Mouse (Mus musculus): ENCODE measurements at regions not wholly inside any gene's neighbourhood (a gene's known extent, or its start where the extent isn't known, plus 50 kb on each side); places are given as distances from the start of the nearest gene placed in this dataset.

DNA sequence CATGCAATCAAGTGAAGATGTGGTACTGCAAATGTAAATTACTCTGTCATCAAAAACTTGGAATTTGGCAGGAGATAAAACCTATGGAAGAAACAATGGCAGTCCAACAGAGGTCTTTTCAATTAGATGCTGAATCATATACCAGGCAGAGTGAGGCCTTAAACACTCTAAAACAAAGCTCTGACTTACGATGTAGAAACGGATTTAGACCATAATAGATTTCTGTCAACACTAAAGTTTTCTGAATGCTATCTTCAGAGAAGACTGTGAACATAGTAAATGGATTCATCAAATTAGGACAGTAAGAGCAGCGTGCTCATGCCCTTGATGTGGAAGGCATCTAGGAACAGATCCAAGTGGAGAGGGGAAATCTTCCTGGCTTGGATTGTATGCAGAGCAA lies 259.8 kb upstream of the Negr1 start:
- ATAC-seq (ENCODE audit: insufficient number of reproducible peaks, low FRiP score, low TSS enrichment, low read depth): no peak
- Histone ChIP-seq H3K9me3 (ENCODE audit: control insufficient read depth, low read length) (no peaks in the 10 kb centered on the region), H3K27ac (replicated peaks; ENCODE audit: low read depth, low read length) (no peak overlapping the region), H3K9ac (ENCODE audit: low read length) (no peak overlapping the region), H3K4me3 (ENCODE audit: low read depth, low read length) (no peak overlapping the region), H3K4me2 (ENCODE audit: low read depth, severe bottlenecking) (no peak overlapping the region), H3K4me1 (ENCODE audit: control insufficient read depth, insufficient read depth, low read length) (no peaks in the 10 kb centered on the region), H3K27me3 (ENCODE audit: control insufficient read depth, insufficient read depth, low read length) (no peaks in the 10 kb centered on the region), H3K36me3 (ENCODE audit: control insufficient read depth, insufficient read depth, low read length) (no peaks in the 10 kb centered on the region)
- DNase-seq (ENCODE audit: low spot score): no peak
- WGBS: 84% methylated on average over 3 of the region's 3 CpGs

DNA sequence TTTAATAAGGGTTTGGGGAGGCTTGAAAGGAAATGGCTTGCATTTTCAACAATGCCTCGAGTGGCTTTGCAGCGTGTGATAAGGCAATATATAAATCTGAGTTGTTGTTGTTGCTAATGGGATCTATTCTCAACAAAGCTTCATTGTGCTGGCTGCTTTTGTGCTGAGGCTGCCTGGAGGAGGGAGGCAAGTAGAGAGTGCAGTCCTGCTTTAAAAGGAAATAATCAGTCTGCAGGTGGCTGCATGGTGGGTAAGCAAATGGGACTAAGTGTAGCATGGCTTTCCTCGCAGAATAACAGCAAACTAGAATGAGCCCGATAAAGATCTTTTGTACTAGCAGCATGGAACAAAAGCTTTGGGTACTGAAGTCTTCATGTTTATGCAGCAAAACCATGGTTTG lies 257.4 kb upstream of the Negr1 start:
- WGBS: 70% methylated on average over 4 of the region's 4 CpGs
- Histone ChIP-seq H3K9ac (ENCODE audit: low read length) (no peak overlapping the region), H3K4me1 (ENCODE audit: control insufficient read depth, insufficient read depth, low read length) (no peaks in the 10 kb centered on the region), H3K36me3 (ENCODE audit: control insufficient read depth, insufficient read depth, low read length) (no peaks in the 10 kb centered on the region), H3K4me3 (ENCODE audit: low read depth, low read length) (no peak overlapping the region), H3K9me3 (ENCODE audit: control insufficient read depth, low read length) (no peaks in the 10 kb centered on the region), H3K27ac (replicated peaks; ENCODE audit: low read depth, low read length) (no peak overlapping the region), H3K27me3 (ENCODE audit: control insufficient read depth, insufficient read depth, low read length) (no peaks in the 10 kb centered on the region), H3K4me2 (ENCODE audit: low read depth, severe bottlenecking) (no peak overlapping the region)
- DNase-seq (ENCODE audit: low spot score): no peak
- no peak for ATAC-seq (ENCODE audit: insufficient number of reproducible peaks, low FRiP score, low TSS enrichment, low read depth)

DNA sequence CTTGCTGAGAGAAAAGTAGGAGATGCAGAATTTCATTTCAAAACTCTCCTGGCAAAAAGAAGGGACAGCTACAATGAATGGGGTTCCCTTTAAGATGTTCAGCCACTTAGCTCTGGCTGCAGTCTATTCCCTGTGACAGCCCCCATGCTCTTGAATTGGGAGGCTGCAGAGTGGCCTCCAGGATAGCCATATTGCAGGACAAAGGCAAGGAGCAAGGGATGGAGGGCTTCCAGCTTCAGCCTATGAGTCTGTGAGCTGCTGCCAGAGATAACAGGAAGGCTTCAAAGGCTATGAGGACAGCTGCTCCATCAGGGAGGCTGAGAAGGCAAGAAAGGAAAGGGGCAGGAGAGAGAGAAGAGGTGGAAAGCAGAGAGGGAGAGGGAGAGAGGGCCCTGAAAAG lies 256.5 kb upstream of the Negr1 start:
- ATAC-seq (ENCODE audit: insufficient number of reproducible peaks, low FRiP score, low TSS enrichment, low read depth) (no peak), DNase-seq (ENCODE audit: low spot score) (no peak)
- Histone ChIP-seq H3K4me1 (ENCODE audit: control insufficient read depth, insufficient read depth, low read length) (no peaks in the 10 kb centered on the region), H3K4me2 (ENCODE audit: low read depth, severe bottlenecking) (no peak overlapping the region), H3K9ac (ENCODE audit: low read length) (no peak overlapping the region), H3K36me3 (ENCODE audit: control insufficient read depth, insufficient read depth, low read length) (no peaks in the 10 kb centered on the region), H3K9me3 (ENCODE audit: control insufficient read depth, low read length) (no peaks in the 10 kb centered on the region), H3K27ac (replicated peaks; ENCODE audit: low read depth, low read length) (no peak overlapping the region), H3K4me3 (ENCODE audit: low read depth, low read length) (no peak overlapping the region), H3K27me3 (ENCODE audit: control insufficient read depth, insufficient read depth, low read length) (no peaks in the 10 kb centered on the region)

GRCm38 (mm10) chr3:156335033-156335793 lies 226.4 kb upstream of the Negr1 start:
- no peaks in the 10 kb centered on the region for H3K36me3 ChIP-seq (ENCODE audit: control insufficient read depth, insufficient read depth, low read length)
- H3K4me1 ChIP-seq (ENCODE audit: control insufficient read depth, insufficient read depth, low read length): no peaks in the 10 kb centered on the region
- no peaks in the 10 kb centered on the region for H3K27me3 ChIP-seq (ENCODE audit: control insufficient read depth, insufficient read depth, low read length)
- WGBS: 80% methylated on average over 6 of the region's 6 CpGs
- no peak overlapping the region for H3K9ac ChIP-seq (ENCODE audit: low read length)
- no peak overlapping the region for H3K4me2 ChIP-seq (ENCODE audit: low read depth, severe bottlenecking)
- DNase-seq (ENCODE audit: low spot score): no peak
- H3K27ac ChIP-seq (replicated peaks; ENCODE audit: low read depth, low read length): no peak overlapping the region
- no peak overlapping the region for H3K4me3 ChIP-seq (ENCODE audit: low read depth, low read length)
- no peaks in the 10 kb centered on the region for H3K9me3 ChIP-seq (ENCODE audit: control insufficient read depth, low read length)
- no peak for ATAC-seq (ENCODE audit: insufficient number of reproducible peaks, low FRiP score, low TSS enrichment, low read depth)

DNA sequence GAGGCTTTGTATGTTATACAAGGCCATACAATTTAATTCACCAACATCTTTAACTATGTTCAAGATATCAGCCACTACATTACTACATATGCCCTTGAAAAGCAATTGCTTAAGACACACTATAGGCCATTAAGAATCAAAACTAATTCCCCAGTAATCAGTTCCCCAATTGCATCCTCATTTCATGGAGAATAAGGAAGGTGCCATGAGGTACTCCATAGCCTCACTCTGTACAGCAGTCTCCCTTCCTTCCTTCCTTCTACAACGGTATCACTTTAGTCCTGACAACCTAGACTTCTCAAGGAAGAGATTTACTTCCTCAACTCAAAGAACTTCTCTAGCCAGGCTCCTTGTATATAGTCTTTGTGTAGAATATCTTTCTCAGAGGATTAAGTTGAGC lies 220.1 kb upstream of the Negr1 start:
- no peaks in the 10 kb centered on the region for H3K4me1 ChIP-seq (ENCODE audit: control insufficient read depth, insufficient read depth, low read length)
- no peaks in the 10 kb centered on the region for H3K27me3 ChIP-seq (ENCODE audit: control insufficient read depth, insufficient read depth, low read length)
- 85% methylated on average over 1 of the region's 1 CpGs for WGBS
- no peak for DNase-seq (ENCODE audit: low spot score)
- no peak for ATAC-seq (ENCODE audit: insufficient number of reproducible peaks, low FRiP score, low TSS enrichment, low read depth)
- no peaks in the 10 kb centered on the region for H3K36me3 ChIP-seq (ENCODE audit: control insufficient read depth, insufficient read depth, low read length)
- no peak overlapping the region for H3K4me3 ChIP-seq (ENCODE audit: low read depth, low read length)
- H3K9ac ChIP-seq (ENCODE audit: low read length): no peak overlapping the region
- H3K9me3 ChIP-seq (ENCODE audit: control insufficient read depth, low read length): no peaks in the 10 kb centered on the region
- no peak overlapping the region for H3K4me2 ChIP-seq (ENCODE audit: low read depth, severe bottlenecking)
- H3K27ac ChIP-seq (replicated peaks; ENCODE audit: low read depth, low read length): no peak overlapping the region

GRCm38 (mm10) chr3:156351727-156352126 lies 209.9 kb upstream of the Negr1 start:
- 63% methylated on average over 4 of the region's 4 CpGs for WGBS
- H3K27me3 ChIP-seq (ENCODE audit: control insufficient read depth, insufficient read depth, low read length): no peaks in the 10 kb centered on the region
- ATAC-seq (ENCODE audit: insufficient number of reproducible peaks, low FRiP score, low TSS enrichment, low read depth) (no peak), DNase-seq (ENCODE audit: low spot score) (no peak)
- H3K27ac ChIP-seq (replicated peaks; ENCODE audit: low read depth, low read length): no peak overlapping the region
- no peaks in the 10 kb centered on the region for H3K36me3 ChIP-seq (ENCODE audit: control insufficient read depth, insufficient read depth, low read length)
- H3K9ac ChIP-seq (ENCODE audit: low read length): no peak overlapping the region
- H3K4me1 ChIP-seq (ENCODE audit: control insufficient read depth, insufficient read depth, low read length): no peaks in the 10 kb centered on the region
- H3K4me3 ChIP-seq (ENCODE audit: low read depth, low read length): no peak overlapping the region
- no peak overlapping the region for H3K4me2 ChIP-seq (ENCODE audit: low read depth, severe bottlenecking)
- no peaks in the 10 kb centered on the region for H3K9me3 ChIP-seq (ENCODE audit: control insufficient read depth, low read length)

- no peaks in the 10 kb centered on the region for H3K4me1 ChIP-seq (ENCODE audit: control insufficient read depth, insufficient read depth, low read length)
- no peak overlapping the region for H3K4me2 ChIP-seq (ENCODE audit: low read depth, severe bottlenecking)
- no peak overlapping the region for H3K27ac ChIP-seq (replicated peaks; ENCODE audit: low read depth, low read length)
- H3K9ac ChIP-seq (ENCODE audit: low read length): no peak overlapping the region
- H3K27me3 ChIP-seq (ENCODE audit: control insufficient read depth, insufficient read depth, low read length): no peaks in the 10 kb centered on the region
- ATAC-seq (ENCODE audit: insufficient number of reproducible peaks, low FRiP score, low TSS enrichment, low read depth): no peak
- H3K36me3 ChIP-seq (ENCODE audit: control insufficient read depth, insufficient read depth, low read length): no peaks in the 10 kb centered on the region
- DNase-seq (ENCODE audit: low spot score): no peak
- no peak overlapping the region for H3K4me3 ChIP-seq (ENCODE audit: low read depth, low read length)
- WGBS: 50% methylated on average over 3 of the region's 3 CpGs
- no peaks in the 10 kb centered on the region for H3K9me3 ChIP-seq (ENCODE audit: control insufficient read depth, low read length)
Observed at GRCm38 (mm10) chr3:156353430-156353829, 208.2 kb upstream of the Negr1 start.

DNA sequence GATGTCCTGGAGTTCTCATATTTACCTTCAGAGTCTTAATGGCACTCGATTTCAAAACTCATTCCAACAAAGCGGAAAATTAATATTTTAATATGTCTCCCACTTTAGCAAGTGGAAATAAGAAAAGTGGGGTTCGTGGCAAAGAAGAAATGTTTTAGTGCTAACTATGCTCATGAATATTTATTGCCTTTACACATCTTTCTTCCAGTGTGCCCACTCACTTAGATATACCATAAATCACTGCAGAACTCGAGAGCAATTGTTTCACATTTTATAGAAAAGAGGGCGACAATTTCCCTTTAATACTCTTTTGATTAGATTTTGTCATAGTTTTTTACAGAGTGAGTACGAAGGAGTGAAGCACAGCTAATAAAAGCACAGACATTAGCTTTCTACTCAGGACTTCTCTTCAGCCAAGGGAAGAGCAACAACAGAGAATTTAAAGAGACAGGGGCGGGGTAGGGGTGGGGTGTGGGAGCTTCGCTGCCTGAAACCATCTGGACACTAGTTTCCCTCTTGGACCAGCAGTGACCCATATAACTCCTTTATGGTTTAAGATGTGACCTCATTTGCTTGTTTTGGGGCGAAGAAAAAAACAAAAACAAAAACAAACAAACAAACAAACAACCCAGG lies 207.6 kb upstream of the Negr1 start:
- Histone ChIP-seq H3K4me1 (ENCODE audit: control insufficient read depth, insufficient read depth, low read length) (no peaks in the 10 kb centered on the region), H3K9me3 (ENCODE audit: control insufficient read depth, low read length) (no peaks in the 10 kb centered on the region), H3K36me3 (ENCODE audit: control insufficient read depth, insufficient read depth, low read length) (no peaks in the 10 kb centered on the region), H3K27me3 (ENCODE audit: control insufficient read depth, insufficient read depth, low read length) (no peaks in the 10 kb centered on the region), H3K27ac (replicated peaks; ENCODE audit: low read depth, low read length) (no peak overlapping the region), H3K4me2 (ENCODE audit: low read depth, severe bottlenecking) (no peak overlapping the region), H3K4me3 (ENCODE audit: low read depth, low read length) (no peak overlapping the region), H3K9ac (ENCODE audit: low read length) (no peak overlapping the region)
- DNase-seq (ENCODE audit: low spot score) (no peak), ATAC-seq (ENCODE audit: insufficient number of reproducible peaks, low FRiP score, low TSS enrichment, low read depth) (no peak)
- WGBS: 67% methylated on average over 9 of the region's 9 CpGs

Data from limb, embryonic 11.5 days (tissue).